Mouse (Mus musculus) retina, adult 2 months (tissue): ENCODE measurements around the gene Rnf141.

Source experiments
- DNase-seq: peaks from one replicate; pipeline ENCODE4 v3.0.0-alpha.2; 2012; ENCODE audit warnings: low read depth, low spot score

Gene Rnf141

GRCm38 (mm10) chr7:110843916-110844874 lies at the start of gene Rnf141:
Gene Rnf141 (minus strand): TSS chr7:110844457.
- DNase-seq, result peak; percentile 80

DNA sequence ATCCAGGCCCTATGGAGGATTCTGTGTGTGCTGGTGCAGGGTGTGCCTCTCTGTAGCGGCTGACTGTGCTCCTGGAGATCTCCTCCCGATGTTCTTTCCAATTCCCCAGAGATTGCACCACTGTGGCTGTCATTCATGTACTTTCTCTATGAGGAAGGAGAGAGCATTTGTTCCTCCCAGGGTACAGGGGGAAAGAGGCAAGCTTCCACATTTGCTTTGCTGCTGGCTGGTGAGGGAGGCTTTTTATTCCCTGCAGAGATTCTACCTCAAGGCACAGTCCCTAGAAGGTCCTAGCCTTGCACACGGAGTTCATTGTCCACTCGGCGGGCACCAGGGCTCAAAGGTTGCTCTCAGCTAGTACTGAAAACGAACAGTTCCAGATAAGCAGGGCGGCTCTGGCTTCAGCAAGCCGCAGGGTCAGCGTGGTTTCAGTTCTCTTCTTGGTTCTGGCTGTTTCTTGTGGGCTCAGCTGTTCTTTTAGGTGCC lies 47.3 kb upstream of the Rnf141 start:
- no peak for DNase-seq

- DNase-seq, result no peak
Measured at GRCm38 (mm10) chr7:110881746-110882333, 37.6 kb upstream of the Rnf141 start.

- DNase-seq, result no peak
Measured at GRCm38 (mm10) chr7:110878028-110878427, 33.8 kb upstream of the Rnf141 start.

- no peak for DNase-seq
Measured at GRCm38 (mm10) chr7:110876965-110877364, 32.7 kb upstream of the Rnf141 start.

- DNase-seq, result no peak
Measured at GRCm38 (mm10) chr7:110868807-110869206, 24.6 kb upstream of the Rnf141 start.

- no peak for DNase-seq
Measured at GRCm38 (mm10) chr7:110867116-110867515, 22.9 kb upstream of the Rnf141 start.

DNA sequence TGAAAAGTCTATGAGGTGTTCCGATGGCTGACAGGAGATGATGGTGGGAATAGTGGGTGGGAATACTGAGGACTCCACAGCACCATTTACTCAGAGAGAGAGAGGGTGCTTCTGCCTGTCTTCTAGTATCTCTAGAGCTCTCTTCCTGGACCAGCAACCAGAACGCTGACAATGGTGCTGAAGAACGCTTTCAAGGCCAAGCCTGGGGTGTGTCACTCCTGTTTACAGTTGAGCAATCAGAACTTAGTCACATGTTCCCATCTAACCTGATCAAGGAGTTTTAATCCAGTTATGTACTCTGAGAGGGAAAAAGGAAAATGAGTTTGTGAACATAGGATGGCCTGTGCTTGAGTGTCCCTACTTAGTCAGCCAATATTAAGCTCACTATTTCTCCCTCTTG lies 21.8 kb upstream of the Rnf141 start:
- DNase-seq, result no peak

DNA sequence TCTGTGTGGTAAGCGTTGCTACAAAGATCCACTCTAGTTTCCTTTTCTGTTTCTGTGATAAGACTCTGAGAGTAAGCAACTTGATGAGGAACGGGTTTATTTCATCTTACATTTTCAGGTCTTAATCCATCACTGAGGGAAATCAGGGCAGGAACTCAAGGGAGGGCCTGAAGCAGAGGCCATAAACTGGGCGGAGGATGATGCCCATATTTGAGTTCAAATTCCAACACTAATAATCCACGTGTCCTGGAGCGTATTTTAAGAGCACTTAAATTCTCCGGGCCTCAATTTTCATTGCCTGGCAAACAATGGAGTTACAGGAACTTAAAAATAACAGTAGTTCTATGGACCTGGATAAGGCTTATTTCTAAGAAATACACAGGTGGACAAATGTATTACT lies 21.3 kb upstream of the Rnf141 start:
- no peak for DNase-seq

DNA sequence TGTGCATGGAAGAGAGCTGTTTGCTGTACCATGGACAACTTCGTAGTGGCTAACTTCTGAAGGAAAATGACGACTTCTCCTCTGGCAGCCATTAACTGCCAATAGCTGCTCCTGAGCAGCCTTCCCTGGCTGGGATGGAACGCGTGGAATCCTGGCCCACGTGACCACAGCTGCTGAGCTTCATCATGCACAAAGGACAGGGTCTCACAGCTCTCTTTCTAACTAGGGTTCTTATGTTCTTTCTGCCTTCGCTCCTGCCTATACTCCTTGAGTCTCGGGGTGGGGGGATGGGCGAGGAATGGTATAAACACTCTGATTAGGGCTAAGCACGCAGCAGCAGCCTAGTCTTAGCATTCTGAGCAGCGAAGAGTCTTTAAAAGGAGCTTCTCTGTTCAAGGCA lies 20.8 kb upstream of the Rnf141 start:
- DNase-seq, result no peak

DNA sequence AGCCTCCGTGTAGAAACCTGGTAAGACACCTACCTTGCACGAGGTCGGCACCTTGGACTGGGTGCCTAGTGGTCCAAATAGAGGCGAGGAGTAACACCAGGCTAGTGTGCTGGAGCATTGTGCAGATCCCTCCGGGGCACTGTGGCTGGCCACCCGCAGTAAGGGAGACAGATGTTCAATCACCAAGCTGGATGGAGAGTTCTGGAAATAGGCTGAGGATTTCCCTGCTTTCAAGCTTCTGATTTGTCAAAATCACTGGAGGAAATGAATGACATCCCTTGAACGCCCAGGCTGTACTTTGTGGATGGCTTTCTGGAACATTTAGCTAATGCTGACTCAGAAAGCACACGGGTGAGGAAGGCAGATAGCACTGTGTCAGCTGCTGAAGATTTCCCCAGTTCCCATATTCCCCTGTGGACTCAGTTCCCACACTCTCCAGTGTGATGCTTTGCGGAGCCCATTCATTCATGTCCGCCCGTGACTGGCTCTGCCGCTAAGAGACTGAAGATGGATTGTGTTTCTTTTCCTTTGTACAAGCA lies 18.6 kb upstream of the Rnf141 start, which contains the start of gene Lyve1:
Gene Lyve1, minus strand, starts transcription at position 489 of the 539 bp plus-strand sequence.
- DNase-seq, result no peak

DNA sequence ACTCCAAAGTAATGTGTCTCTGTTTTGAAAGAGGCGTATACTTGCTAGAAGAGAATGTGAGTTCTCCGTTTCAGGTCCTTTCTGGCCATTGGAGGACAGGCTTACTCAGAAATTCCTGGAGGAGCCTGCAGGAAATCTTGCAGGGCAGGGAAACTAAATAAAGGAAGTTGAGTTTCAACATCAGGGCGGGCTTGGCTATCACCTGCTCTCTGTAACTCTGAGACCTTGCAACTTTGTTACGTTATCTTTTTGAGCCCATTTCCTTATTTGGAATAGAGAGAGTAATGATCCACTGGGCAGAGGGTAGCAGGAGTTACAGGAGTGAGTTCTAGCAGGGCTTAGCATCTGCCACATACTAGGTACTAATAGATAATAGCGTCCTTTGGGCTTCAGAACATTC lies 15.9 kb upstream of the Rnf141 start:
- no peak for DNase-seq

DNA sequence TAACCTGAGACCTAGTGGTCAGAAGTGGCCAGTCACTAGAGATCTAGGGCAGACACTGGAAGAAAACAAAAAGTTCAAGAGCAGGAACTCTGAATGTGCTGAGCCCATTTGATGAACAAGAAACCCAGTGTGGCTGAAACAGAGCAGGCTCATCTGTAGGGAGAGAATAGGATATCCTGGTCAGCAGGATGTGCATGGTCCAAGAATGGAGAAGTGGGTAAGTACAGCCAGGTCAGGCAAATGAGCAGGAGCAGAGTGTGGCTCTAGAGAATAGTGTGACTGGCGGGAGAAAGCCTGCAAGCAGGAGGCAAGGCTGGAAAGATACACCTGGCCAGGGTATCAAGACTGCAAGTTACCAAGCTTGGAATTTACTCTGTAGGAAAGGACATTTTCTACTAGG lies 11.3 kb upstream of the Rnf141 start:
- no peak for DNase-seq

DNA sequence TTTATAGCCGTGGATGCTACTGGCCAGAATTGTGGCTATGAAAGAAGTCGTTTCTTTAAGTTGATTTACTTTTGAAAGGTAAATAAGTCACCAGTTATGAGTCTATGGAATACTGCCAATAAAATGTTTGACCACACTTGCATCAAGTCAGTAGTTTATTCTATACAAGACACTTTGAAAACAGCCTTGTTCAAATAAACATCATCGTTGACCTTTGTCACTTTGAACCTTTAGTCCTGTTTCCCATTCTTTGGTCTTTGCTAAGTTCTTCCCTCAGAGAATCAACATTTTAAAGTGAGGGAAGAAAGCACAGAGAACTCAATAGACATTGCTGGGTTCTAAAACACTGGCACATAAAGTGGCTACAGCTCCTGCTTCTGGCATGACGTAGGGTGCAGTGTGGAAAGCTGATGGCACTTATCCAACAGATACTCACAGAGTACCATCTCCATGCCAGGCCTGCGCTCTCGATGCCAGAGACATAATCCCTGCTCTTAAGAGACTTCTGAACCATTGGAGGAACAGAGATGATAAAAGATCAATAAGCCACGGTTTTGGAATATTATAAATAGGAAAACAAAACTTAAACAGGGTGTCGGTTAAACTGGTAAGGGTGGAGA lies 10.8 kb upstream of the Rnf141 start:
- no peak for DNase-seq

- DNase-seq, result no peak
Measured at GRCm38 (mm10) chr7:110854519-110854918, 10.3 kb upstream of the Rnf141 start.

- no peak for DNase-seq
Measured at GRCm38 (mm10) chr7:110853611-110854010, 9.4 kb upstream of the Rnf141 start.

- DNase-seq, result no peak
Measured at GRCm38 (mm10) chr7:110851541-110852203, 7.4 kb upstream of the Rnf141 start.

DNA sequence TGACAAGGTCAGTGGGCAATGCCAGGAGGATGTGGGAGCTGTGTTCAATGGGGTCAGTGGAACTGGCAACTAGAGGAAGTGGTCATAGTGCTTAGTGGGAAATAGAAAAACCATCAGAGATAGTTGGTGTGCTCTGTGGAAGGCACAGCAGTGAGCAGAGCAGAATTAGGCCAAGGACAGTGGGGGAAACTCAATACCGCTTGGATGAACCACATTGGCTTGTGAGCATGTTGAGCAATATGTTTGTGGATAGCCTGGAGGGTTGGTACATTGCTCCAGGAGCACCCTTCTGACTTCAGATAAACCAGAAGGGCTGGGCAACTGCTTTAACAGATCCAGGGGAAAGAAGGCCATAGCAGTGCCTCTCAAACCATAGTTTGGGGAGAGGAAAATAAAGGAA lies 4.1 kb upstream of the Rnf141 start:
- DNase-seq, result no peak

DNA sequence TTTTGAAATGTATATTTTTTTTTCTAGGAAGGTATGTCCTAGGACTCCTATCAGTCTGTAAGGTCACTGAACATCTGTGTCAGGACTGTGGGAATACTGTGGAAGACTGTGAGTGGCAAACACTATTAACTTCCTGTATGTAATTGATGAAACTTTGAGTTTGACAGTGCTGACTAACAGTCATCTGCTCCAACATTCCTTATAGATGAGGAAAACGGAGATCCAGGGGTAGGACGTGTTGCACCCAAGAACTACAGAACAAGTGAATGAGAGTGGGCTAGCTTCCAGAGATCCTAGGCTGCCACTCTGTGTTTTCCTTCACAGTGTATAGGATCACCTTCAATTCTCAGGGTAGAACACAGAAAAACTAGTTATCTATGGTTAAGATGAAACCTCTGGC lies 3.1 kb upstream of the Rnf141 start:
- DNase-seq, result no peak

GRCm38 (mm10) chr7:110840332-110840731 lies 3.9 kb downstream of the Rnf141 start:
- no peak for DNase-seq

DNA sequence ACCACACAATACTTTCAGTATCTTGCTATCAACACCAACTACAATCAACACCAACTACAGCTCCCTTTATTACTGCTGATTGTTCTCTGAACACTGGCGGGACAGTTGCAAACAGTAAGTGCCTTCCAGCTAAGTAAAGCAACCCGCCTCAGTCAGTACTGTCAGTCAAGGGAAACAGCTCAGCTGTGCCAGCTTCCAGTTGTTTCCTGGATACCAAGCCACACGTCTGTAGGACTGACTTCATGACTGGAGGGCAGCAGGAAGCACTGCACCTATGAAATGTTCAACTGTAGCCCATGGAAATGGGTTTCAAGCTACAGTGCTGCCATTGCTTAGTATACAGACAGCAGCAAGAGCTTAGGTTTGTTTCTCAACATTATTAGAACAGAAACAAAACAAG lies 9.7 kb downstream of the Rnf141 start:
- no peak for DNase-seq

- DNase-seq, result no peak
Measured at GRCm38 (mm10) chr7:110834018-110834417, 10.2 kb downstream of the Rnf141 start.
